Mouse (Mus musculus): ENCODE data around the gene Tril. TPM values are rescaled to one million over a fixed set of nuclear protein-coding genes. Genes with fewer than 3 reads are reported as not detected.
A peak's percentile ranks its signal among the peaks of the same experiment; 100 is the strongest.

The Tril gene
- polyA plus RNA-seq, 1 experiment, result 0.43 TPM

DNA sequence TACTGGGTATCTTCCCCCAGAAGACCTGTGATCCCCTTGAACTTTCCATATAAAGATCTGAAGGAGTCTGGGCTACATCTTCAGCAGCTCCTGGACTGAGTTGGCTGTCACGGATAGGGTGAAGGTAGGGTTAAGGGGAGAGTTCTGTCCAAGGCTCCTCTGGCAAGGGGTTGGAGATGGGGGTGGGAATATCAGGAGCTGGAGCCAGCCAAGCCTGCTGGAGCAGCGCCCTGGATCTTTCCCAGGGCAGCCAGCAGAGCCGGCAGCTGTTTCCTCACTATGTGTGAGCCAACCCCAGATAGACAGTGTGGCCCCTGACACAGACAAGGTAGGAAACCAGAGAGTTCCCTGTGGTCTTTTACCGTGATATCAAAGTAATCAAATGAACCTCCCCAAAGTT is 4.6 kb upstream of the Tril start:
- no peaks in the 10 kb centered on the region for H3K79me2 ChIP-seq (ENCODE audit: control insufficient read depth, insufficient read depth)
- H3K36me3 ChIP-seq (ENCODE audit: control insufficient read depth, insufficient read depth), result no peaks in the 10 kb centered on the region
- H3K4me3 ChIP-seq, result no peak overlapping the region
- H3K4me2 ChIP-seq (ENCODE audit: low read depth), result no peak overlapping the region
- H3K27me3 ChIP-seq (ENCODE audit: control insufficient read depth, insufficient read depth, insufficient read length), result peaks cover 49% of the 10 kb centered on the region
- no peak for TF ChIP-seq REST (IDR thresholded peaks at IDR 0.05; ENCODE audit: insufficient read depth, insufficient read length)
- no peak for TF ChIP-seq MAX (IDR thresholded peaks at IDR 0.05; ENCODE audit: low read depth)
- TF ChIP-seq MYOG (IDR thresholded peaks at IDR 0.05; ENCODE audit: control insufficient read depth in 1 of 3, insufficient read depth in 1 of 3, insufficient read length in 2 of 3, low read depth in 2 of 3), result no peak
- no peak for TF ChIP-seq POLR2A (IDR thresholded peaks at IDR 0.05; ENCODE audit: insufficient read length, low read depth)
- TF ChIP-seq CEBPB (IDR thresholded peaks at IDR 0.05; ENCODE audit: insufficient read depth, poor library complexity, severe bottlenecking), result no peak
- no peak for TF ChIP-seq USF1 (IDR thresholded peaks at IDR 0.05; ENCODE audit: low read depth)
- no peak for TF ChIP-seq MYOD1 (IDR thresholded peaks at IDR 0.05; ENCODE audit: control insufficient read depth in 1 of 3, insufficient read length in 2 of 3, low read depth in 2 of 3)
- no peak overlapping the region for H3ac ChIP-seq (ENCODE audit: control insufficient read depth, insufficient read length)

GRCm38 (mm10) chr6:53821041-53821501 is 441 bp upstream of the Tril start:
- Histone ChIP-seq H3K4me2 (ENCODE audit: low read depth) (peak overlapping the region; percentile 70), H3K27me3 (ENCODE audit: control insufficient read depth, insufficient read depth, insufficient read length) (peaks cover 60% of the 10 kb centered on the region), H3K4me3 (peak overlapping the region; percentile 17), H3ac (ENCODE audit: control insufficient read depth, insufficient read length) (no peak overlapping the region), H3K36me3 (ENCODE audit: control insufficient read depth, insufficient read depth) (no peaks in the 10 kb centered on the region), H3K79me2 (ENCODE audit: control insufficient read depth, insufficient read depth) (no peaks in the 10 kb centered on the region)
- TF ChIP-seq MAX (IDR thresholded peaks at IDR 0.05; ENCODE audit: low read depth), result no peak

DNA sequence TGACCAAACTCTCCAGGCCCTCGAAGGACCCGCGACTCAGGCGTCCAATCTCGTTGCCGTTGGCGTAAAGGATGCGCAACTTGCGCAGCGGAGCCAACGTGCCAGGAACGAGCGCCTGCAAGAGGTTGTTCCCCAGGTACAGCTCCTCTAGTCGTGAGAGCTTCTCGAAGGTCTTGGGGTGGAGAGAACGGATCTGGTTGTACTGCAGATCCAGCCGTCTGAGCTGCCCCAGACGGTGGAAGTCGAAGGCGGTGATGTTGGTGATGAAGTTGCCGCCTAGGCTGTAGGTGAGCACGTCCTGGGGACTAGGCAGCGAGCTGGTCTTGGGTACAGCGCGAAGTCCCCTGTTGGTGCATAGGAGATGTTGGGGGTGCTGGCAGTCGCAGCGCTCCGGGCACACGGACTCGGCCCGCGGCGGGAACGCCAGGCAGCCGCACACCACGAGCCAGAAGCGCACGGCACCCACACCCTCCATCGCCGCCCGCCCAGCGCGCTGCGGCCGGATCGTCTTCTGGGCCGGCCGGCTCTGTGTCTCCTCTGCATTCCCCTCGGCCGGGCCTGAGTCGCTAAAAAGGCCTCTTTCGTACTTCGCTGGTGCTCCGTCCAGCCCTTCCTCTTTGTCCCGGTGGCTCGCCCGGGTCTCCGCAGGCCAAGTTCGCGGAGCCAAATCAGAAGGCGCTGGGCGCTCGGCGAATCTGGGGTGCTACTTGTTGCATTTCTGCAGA is 707 bp downstream of the Tril start:
- Histone ChIP-seq H3K79me2 (ENCODE audit: control insufficient read depth, insufficient read depth) (no peaks in the 10 kb centered on the region), H3K4me3 (peak overlapping the region; percentile 17), H3K36me3 (ENCODE audit: control insufficient read depth, insufficient read depth) (no peaks in the 10 kb centered on the region), H3ac (ENCODE audit: control insufficient read depth, insufficient read length) (no peak overlapping the region), H3K27me3 (ENCODE audit: control insufficient read depth, insufficient read depth, insufficient read length) (peaks cover 57% of the 10 kb centered on the region), H3K4me2 (ENCODE audit: low read depth) (peak overlapping the region; percentile 70)
- TF ChIP-seq MAX (IDR thresholded peaks at IDR 0.05; ENCODE audit: low read depth) (no peak), E2F4 (IDR thresholded peaks at IDR 0.05; ENCODE audit: insufficient read depth) (no peak), TCF12 (IDR thresholded peaks at IDR 0.05; ENCODE audit: insufficient read depth, poor library complexity, severe bottlenecking) (no peak), MYOG (IDR thresholded peaks at IDR 0.05; ENCODE audit: control insufficient read depth in 1 of 3, insufficient read depth in 1 of 3, insufficient read length in 2 of 3, low read depth in 2 of 3) (no peak), CEBPB (IDR thresholded peaks at IDR 0.05; ENCODE audit: insufficient read depth, poor library complexity, severe bottlenecking) (no peak), SRF (IDR thresholded peaks at IDR 0.05; ENCODE audit: control insufficient read depth, insufficient read length, low read depth) (no peak), POLR2AphosphoS2 (IDR thresholded peaks at IDR 0.05; ENCODE audit: insufficient read length, low read depth) (no peak), POLR2A (IDR thresholded peaks at IDR 0.05; ENCODE audit: insufficient read length, low read depth) (no peak), REST (IDR thresholded peaks at IDR 0.05; ENCODE audit: insufficient read depth, insufficient read length) (no peak)

- Histone ChIP-seq H3K4me2 (ENCODE audit: low read depth) (no peak overlapping the region), H3K79me2 (ENCODE audit: control insufficient read depth, insufficient read depth) (no peaks in the 10 kb centered on the region), H3K4me3 (no peak overlapping the region), H3K36me3 (ENCODE audit: control insufficient read depth, insufficient read depth) (no peaks in the 10 kb centered on the region), H3ac (ENCODE audit: control insufficient read depth, insufficient read length) (no peak overlapping the region), H3K27me3 (ENCODE audit: control insufficient read depth, insufficient read depth, insufficient read length) (peaks cover 53% of the 10 kb centered on the region)
- TF ChIP-seq MYOD1 (IDR thresholded peaks at IDR 0.05; ENCODE audit: control insufficient read depth in 1 of 3, insufficient read length in 2 of 3, low read depth in 2 of 3), result no peak
- no peak for TF ChIP-seq MAX (IDR thresholded peaks at IDR 0.05; ENCODE audit: low read depth)
- no peak for TF ChIP-seq CEBPB (IDR thresholded peaks at IDR 0.05; ENCODE audit: insufficient read depth, poor library complexity, severe bottlenecking)
- no peak for TF ChIP-seq REST (IDR thresholded peaks at IDR 0.05; ENCODE audit: insufficient read depth, insufficient read length)
- no peak for TF ChIP-seq MYOG (IDR thresholded peaks at IDR 0.05; ENCODE audit: control insufficient read depth in 1 of 3, insufficient read depth in 1 of 3, insufficient read length in 2 of 3, low read depth in 2 of 3)
- TF ChIP-seq TCF3 (IDR thresholded peaks at IDR 0.05; ENCODE audit: insufficient read length, low read depth), result no peak
- no peak for TF ChIP-seq TCF12 (IDR thresholded peaks at IDR 0.05; ENCODE audit: insufficient read depth, poor library complexity, severe bottlenecking)
- no peak for TF ChIP-seq POLR2A (IDR thresholded peaks at IDR 0.05; ENCODE audit: insufficient read length, low read depth)
- TF ChIP-seq POLR2AphosphoS2 (IDR thresholded peaks at IDR 0.05; ENCODE audit: insufficient read length, low read depth), result no peak
Measured at GRCm38 (mm10) chr6:53818732-53819661, 1.6 kb downstream of the Tril start.

DNA sequence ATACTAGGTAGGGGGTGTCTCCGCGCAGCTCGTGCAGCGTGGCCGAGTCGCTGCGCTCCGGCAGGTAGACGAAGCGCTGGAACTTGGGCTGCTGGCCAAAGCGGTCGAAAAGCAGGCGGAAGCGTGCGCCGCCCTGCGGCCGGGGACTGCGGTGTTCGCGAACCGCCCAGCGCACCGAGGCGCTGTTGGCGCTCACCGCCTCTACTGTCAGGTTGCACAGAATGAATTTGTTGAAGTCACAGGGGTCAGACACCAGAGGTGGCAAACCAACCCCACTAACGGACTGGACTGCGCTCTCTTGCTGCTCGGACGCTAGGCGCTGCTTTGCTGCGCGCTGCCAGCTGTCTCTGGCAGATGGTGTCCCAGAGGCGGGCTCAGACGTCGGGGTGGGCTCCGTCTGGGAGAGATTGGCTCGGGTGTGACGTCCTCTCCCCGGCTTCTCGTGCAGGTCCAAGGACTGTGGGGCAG is 2.3 kb downstream of the Tril start:
- no peak overlapping the region for H3K4me3 ChIP-seq
- TF ChIP-seq MYOG (IDR thresholded peaks at IDR 0.05; ENCODE audit: control insufficient read depth in 1 of 3, insufficient read depth in 1 of 3, insufficient read length in 2 of 3, low read depth in 2 of 3) (no peak), MAX (IDR thresholded peaks at IDR 0.05; ENCODE audit: low read depth) (no peak), SRF (IDR thresholded peaks at IDR 0.05; ENCODE audit: control insufficient read depth, insufficient read length, low read depth) (no peak), CEBPB (IDR thresholded peaks at IDR 0.05; ENCODE audit: insufficient read depth, poor library complexity, severe bottlenecking) (no peak), E2F4 (IDR thresholded peaks at IDR 0.05; ENCODE audit: insufficient read depth) (no peak), USF1 (IDR thresholded peaks at IDR 0.05; ENCODE audit: low read depth) (no peak), POLR2A (IDR thresholded peaks at IDR 0.05; ENCODE audit: insufficient read length, low read depth) (no peak), REST (IDR thresholded peaks at IDR 0.05; ENCODE audit: insufficient read depth, insufficient read length) (no peak), MYOD1 (IDR thresholded peaks at IDR 0.05; ENCODE audit: control insufficient read depth in 1 of 3, insufficient read length in 2 of 3, low read depth in 2 of 3) (no peak), TCF12 (IDR thresholded peaks at IDR 0.05; ENCODE audit: insufficient read depth, poor library complexity, severe bottlenecking) (no peak), TCF3 (IDR thresholded peaks at IDR 0.05; ENCODE audit: insufficient read length, low read depth) (no peak), POLR2AphosphoS2 (IDR thresholded peaks at IDR 0.05; ENCODE audit: insufficient read length, low read depth) (no peak)
- no peak overlapping the region for H3ac ChIP-seq (ENCODE audit: control insufficient read depth, insufficient read length)
- no peak overlapping the region for H3K4me2 ChIP-seq (ENCODE audit: low read depth)
- H3K36me3 ChIP-seq (ENCODE audit: control insufficient read depth, insufficient read depth), result no peaks in the 10 kb centered on the region
- H3K79me2 ChIP-seq (ENCODE audit: control insufficient read depth, insufficient read depth), result no peaks in the 10 kb centered on the region
- H3K27me3 ChIP-seq (ENCODE audit: control insufficient read depth, insufficient read depth, insufficient read length), result peaks cover 48% of the 10 kb centered on the region
